Mouse (Mus musculus): ENCODE results near the gene Prune1. TPM values are rescaled to one million over a fixed set of nuclear protein-coding genes. Genes with fewer than 3 reads are reported as not detected.
A peak's percentile ranks its signal among the peaks of the same experiment; 100 is the strongest.

Gene Prune1
- polyA plus RNA-seq, 1 experiment from 2014 or later = 37.0 TPM

GRCm38 (mm10) chr3:95229781-95230494, 51.9 kb downstream of the Prune1 start:
- peak overlapping the region; percentile 97 for H3K9ac ChIP-seq
- H3K27ac ChIP-seq = peak overlapping the region; percentile 96
- peaks cover 42% of the 10 kb centered on the region for H3K4me1 ChIP-seq
- peak overlapping the region; percentile 93 for H3K4me3 ChIP-seq
- no peaks in the 10 kb centered on the region for H3K27me3 ChIP-seq
- WGBS = 1% methylated on average over 12 of the region's 13 CpGs
- peak; percentile 20 for ATAC-seq (ENCODE audit: low FRiP score)
- peak overlapping the region; percentile 69 for H3K4me2 ChIP-seq (replicated peaks)
- no peaks in the 10 kb centered on the region for H3K9me3 ChIP-seq (replicated peaks)
- peaks cover 42% of the 10 kb centered on the region for H3K36me3 ChIP-seq

DNA sequence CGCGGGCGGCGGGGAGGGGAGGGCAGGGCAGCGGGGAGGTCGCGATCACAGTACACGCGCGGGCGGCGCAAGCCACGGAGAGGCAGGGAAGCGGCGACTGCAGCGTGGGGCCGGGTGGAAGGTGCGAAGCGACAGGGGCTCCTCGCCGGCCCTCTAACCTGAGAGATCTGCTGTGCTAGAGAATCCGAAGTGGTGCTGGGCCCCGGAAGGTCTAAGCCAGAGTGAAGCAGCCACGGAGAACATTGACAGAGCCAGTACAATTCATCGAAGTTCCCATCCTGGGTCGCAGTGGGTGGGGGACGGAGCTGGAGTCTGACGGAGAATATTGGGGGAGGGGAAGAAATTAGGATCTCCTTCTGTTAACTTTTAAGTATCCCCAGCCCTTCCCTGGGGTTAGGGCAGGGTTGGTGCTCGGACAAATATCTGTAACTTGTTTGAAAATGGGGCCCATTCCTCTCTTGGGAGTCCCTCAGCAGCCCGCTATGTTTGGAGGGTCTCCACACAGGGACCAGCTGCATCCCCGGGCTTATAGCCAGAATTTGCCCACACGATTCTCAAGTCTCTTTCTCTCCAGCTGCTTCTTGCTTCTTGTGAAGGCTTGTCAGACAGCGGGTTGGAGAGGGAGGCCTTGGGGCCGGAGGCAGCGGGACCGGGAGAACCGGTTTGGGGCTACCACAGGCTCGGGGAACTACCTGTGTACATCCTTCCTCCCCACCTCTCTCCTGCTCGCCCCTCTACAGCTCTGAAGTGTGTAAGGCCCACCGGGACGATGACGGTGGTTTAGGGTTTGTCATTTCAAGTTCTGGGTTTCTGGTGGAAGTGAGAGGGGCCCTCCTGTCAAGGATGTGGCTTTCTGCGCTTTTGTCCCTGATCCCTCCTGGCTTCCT, 52.7 kb downstream of the Prune1 start:
- peaks cover 50% of the 10 kb centered on the region for H3K4me1 ChIP-seq
- peak overlapping the region; percentile 69 for H3K4me2 ChIP-seq (replicated peaks)
- H3K4me3 ChIP-seq = peak overlapping the region; percentile 93
- peak overlapping the region; percentile 96 for H3K27ac ChIP-seq
- peak; percentile 11 for ATAC-seq (ENCODE audit: low FRiP score)
- peaks cover 36% of the 10 kb centered on the region for H3K36me3 ChIP-seq
- peak overlapping the region; percentile 97 for H3K9ac ChIP-seq
- H3K27me3 ChIP-seq = no peaks in the 10 kb centered on the region
- WGBS = under 1% methylated on average over 43 of the region's 43 CpGs
- H3K9me3 ChIP-seq (replicated peaks) = no peaks in the 10 kb centered on the region

DNA sequence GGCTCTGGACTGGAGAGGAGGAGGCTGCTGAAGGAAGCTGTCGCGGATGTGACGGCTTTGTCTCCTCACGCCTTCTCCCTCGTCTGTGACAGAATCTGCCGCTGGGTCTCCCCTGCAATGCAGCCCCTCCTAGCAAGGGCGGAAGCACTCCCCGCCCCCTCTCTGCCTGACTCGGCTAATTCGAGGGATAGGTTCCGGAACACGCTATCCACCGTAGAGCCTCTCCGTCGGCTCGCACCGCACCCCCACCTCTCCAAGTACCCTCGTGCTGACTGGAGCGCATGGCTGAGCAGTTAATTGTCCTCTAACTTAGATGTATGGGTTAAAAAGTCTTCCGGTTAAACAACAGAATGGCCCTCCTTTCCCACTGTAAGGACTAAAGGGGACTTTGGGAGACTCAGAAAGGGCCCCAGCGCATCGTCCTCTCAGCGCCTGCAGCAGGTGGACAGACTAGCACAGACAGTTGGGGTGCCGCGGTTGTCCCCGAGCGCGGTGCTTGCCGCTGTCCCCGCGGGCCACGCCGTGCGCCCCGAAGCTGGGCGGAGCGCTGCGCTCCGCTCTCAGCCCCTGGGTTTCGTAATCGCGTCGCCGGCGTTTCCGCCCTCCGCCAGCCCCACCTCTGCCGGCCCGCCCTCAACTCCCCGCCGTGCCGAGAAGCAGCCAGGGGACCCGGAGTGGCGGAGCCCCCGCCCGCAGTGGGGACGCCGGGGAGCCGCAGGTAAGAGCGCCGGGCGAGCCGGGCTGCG, 53.6 kb downstream of the Prune1 start, which contains the start of gene Cdc42se1:
Gene Cdc42se1, plus strand, starts transcription at position 585 of the 746 bp plus-strand sequence.
- peak; percentile 90 for ATAC-seq (ENCODE audit: low FRiP score)
- Histone ChIP-seq H3K9me3 (replicated peaks) (no peaks in the 10 kb centered on the region), H3K27me3 (no peaks in the 10 kb centered on the region), H3K4me3 (peak within 1 kb of the TSS; percentile 93), H3K4me1 (peaks cover 50% of the 10 kb centered on the region), H3K4me2 (replicated peaks) (peak within 1 kb of the TSS; percentile 69), H3K27ac (peak within 1 kb of the TSS; percentile 96), H3K36me3 (peaks cover 35% of the 10 kb centered on the region), H3K9ac (peak within 1 kb of the TSS; percentile 97)
- under 1% methylated on average over 54 of the region's 64 CpGs for WGBS

DNA sequence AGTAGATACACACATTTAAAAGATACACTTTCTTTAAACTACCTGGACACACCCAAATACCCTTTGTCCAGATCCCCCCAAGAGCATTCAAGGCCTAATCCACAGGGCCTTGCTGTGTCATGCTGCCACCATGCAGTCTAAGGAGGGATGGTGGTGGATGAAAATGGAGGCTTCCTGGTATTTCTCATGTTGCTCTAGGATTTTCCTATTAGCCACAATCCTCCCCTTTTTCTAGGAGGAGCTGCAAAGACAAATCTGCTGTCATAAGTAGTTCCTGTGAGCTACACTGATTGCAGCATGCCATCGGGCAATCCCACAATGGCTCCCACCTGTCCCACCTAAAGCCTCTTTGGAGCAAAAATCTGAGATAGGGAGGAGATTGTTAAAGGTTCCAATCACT, 54.7 kb downstream of the Prune1 start:
- Histone ChIP-seq H3K27me3 (no peaks in the 10 kb centered on the region), H3K4me1 (peaks cover 50% of the 10 kb centered on the region), H3K4me2 (replicated peaks) (peak overlapping the region; percentile 69), H3K36me3 (peaks cover 35% of the 10 kb centered on the region), H3K27ac (peak overlapping the region; percentile 96), H3K9me3 (replicated peaks) (no peaks in the 10 kb centered on the region), H3K9ac (peak overlapping the region; percentile 97), H3K4me3 (peak overlapping the region; percentile 93)
- ATAC-seq (ENCODE audit: low FRiP score) = no peak
- 29% methylated on average over 1 of the region's 1 CpGs for whole genome bisulfite sequencing

- no peak for ATAC-seq (ENCODE audit: low FRiP score)
- peaks cover 25% of the 10 kb centered on the region for H3K4me1 ChIP-seq
- no peak overlapping the region for H3K27ac ChIP-seq
- 36% methylated on average over 6 of the region's 6 CpGs for WGBS
- H3K36me3 ChIP-seq = peaks cover 49% of the 10 kb centered on the region
- H3K9me3 ChIP-seq (replicated peaks) = no peaks in the 10 kb centered on the region
- H3K9ac ChIP-seq = no peak overlapping the region
- H3K4me3 ChIP-seq = no peak overlapping the region
- H3K27me3 ChIP-seq = no peaks in the 10 kb centered on the region
- H3K4me2 ChIP-seq (replicated peaks) = no peak overlapping the region; the same call in 1 of the 2 replicates
These were observed 57.6 kb downstream of the Prune1 start for GRCm38 (mm10) chr3:95224295-95224694.

- peaks cover 58% of the 10 kb centered on the region for H3K36me3 ChIP-seq
- peaks cover 30% of the 10 kb centered on the region for H3K4me1 ChIP-seq
- ATAC-seq (ENCODE audit: low FRiP score) = no peak
These were observed 58.8 kb downstream of the Prune1 start for GRCm38 (mm10) chr3:95223041-95223440.

GRCm38 (mm10) chr3:95218466-95219137, 63.3 kb downstream of the Prune1 start:
- ATAC-seq (ENCODE audit: low FRiP score) = no peak
- Histone ChIP-seq H3K4me2 (replicated peaks) (peak overlapping the region; percentile 60), H3K27ac (peak overlapping the region; percentile 98), H3K9ac (no peak overlapping the region; the same call in 1 of the 2 replicates), H3K9me3 (replicated peaks) (no peaks in the 10 kb centered on the region), H3K36me3 (peaks cover 58% of the 10 kb centered on the region), H3K27me3 (no peaks in the 10 kb centered on the region), H3K4me3 (peak overlapping the region; percentile 75), H3K4me1 (0 out of 2 replicates have a peak, but pooled peaks cover 13% of the 10 kb centered on the region)
- WGBS = 81% methylated on average over 6 of the region's 6 CpGs

More at GRCm38 (mm10) chr3:95223041-95223440, 58.8 kb downstream of the Prune1 start:
- H3K4me3 ChIP-seq = no peak overlapping the region
- H3K9me3 ChIP-seq (replicated peaks) = no peaks in the 10 kb centered on the region
- H3K27ac ChIP-seq = no peak overlapping the region
- no peaks in the 10 kb centered on the region for H3K27me3 ChIP-seq
- H3K9ac ChIP-seq = no peak overlapping the region
- WGBS = 91% methylated on average over 2 of the region's 2 CpGs
- H3K4me2 ChIP-seq (replicated peaks) = no peak overlapping the region

- Histone ChIP-seq H3K4me1 (0 out of 2 replicates have a peak, but pooled peaks cover 13% of the 10 kb centered on the region), H3K4me2 (replicated peaks) (peak within 1 kb of the TSS; percentile 60), H3K4me3 (peak within 1 kb of the TSS; percentile 75), H3K36me3 (peaks cover 47% of the 10 kb centered on the region), H3K27me3 (no peaks in the 10 kb centered on the region), H3K27ac (peak within 1 kb of the TSS; percentile 98), H3K9ac (peak within 1 kb of the TSS; percentile 85), H3K9me3 (replicated peaks) (no peaks in the 10 kb centered on the region)
- under 1% methylated on average over 55 of the region's 56 CpGs for WGBS
- ATAC-seq (ENCODE audit: low FRiP score) = peak; percentile 91
These were observed 64.4 kb downstream of the Prune1 start, which contains the start of gene Gabpb2 for GRCm38 (mm10) chr3:95217255-95218134. Gabpb2 (minus strand) TSS chr3:95217916.

- H3K36me3 ChIP-seq = peaks cover 43% of the 10 kb centered on the region
- no peaks in the 10 kb centered on the region for H3K27me3 ChIP-seq
- H3K4me2 ChIP-seq (replicated peaks) = peak overlapping the region; percentile 60
- H3K27ac ChIP-seq = peak overlapping the region; percentile 98
- H3K9me3 ChIP-seq (replicated peaks) = no peaks in the 10 kb centered on the region
- H3K4me3 ChIP-seq = peak overlapping the region; percentile 75
- WGBS = 26% methylated on average over 4 of the region's 4 CpGs
- H3K4me1 ChIP-seq = 0 out of 2 replicates have a peak, but pooled peaks cover 13% of the 10 kb centered on the region
- H3K9ac ChIP-seq = peak overlapping the region; percentile 85
- peak; percentile 45; the same call in 1 of the 2 replicates for ATAC-seq (ENCODE audit: low FRiP score)
These were observed 65.1 kb downstream of the Prune1 start for GRCm38 (mm10) chr3:95216655-95217254.

DNA sequence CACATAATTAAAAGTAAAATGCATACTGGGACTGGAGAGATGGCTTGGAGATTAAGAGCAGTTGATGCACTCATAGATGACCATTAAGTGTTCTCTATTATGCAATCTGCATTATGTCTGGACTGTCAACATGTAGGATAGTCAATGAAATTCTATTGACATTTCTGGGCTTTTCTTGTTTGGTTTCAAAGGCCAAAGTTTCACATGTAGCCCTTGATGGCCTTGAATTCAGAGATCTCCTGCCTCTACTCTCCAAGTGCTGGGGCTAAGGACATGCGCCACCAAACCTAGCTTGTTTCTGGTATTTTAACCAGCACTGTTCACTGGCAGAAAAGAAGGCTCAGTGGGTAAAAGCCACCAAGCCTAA, 68.3 kb downstream of the Prune1 start:
- no peaks in the 10 kb centered on the region for H3K27me3 ChIP-seq
- H3K9me3 ChIP-seq (replicated peaks) = no peaks in the 10 kb centered on the region
- 0 out of 2 replicates have a peak, but pooled peaks cover 13% of the 10 kb centered on the region for H3K4me1 ChIP-seq
- no peak for ATAC-seq (ENCODE audit: low FRiP score)
- H3K4me2 ChIP-seq (replicated peaks) = no peak overlapping the region
- no peak overlapping the region for H3K9ac ChIP-seq
- no peak overlapping the region for H3K27ac ChIP-seq
- no peak overlapping the region for H3K4me3 ChIP-seq
- 92% methylated on average over 1 of the region's 1 CpGs for WGBS
- peaks cover 21% of the 10 kb centered on the region; the same call in 1 of the 2 replicates for H3K36me3 ChIP-seq

Data from hindbrain, embryonic 12.5 days (tissue).